20 mouse cellular contexts compared by ENCODE assay signal in the genomic region with DNA sequence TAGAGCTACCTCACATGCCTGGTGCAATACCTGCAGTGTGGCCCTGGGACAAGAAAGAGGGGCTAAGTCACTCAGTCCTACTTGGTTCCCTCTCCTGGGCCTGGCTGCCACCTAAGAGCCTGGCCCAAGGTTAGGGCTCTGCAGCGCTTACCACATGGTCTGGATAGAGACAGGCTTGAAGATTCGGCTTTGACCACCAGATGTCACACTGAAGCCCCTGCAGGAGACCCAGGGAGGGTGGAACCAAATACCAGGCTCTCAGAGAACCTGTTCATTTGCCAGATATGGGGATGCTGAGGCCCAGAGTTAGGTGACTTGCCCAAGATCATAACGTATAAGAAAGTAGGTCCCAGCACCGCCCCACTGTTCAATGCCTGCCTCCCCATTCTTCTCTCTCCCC. TPM values are rescaled to one million over a fixed set of nuclear protein-coding genes. Genes with fewer than 3 reads are reported as not detected.
A peak's percentile ranks its signal among the peaks of the same experiment; 100 is the strongest.
DNase-seq lines count a peak whose midpoint lies in the region; ATAC-seq and TF ChIP-seq lines count a peak whose summit lies in the region.
"Had no signal": no experiment of that assay in that cellular context is flagged by ENCODE, and none has a peak within 500 bp of the region (broad histone marks: within the 10 kb centered on the region; RNA-seq: fewer than 3 reads in every experiment).

No protein-coding gene starts in this region.

- intact Hi-C loops in heart, postnatal 10 days (cut with DNase I): no loop called here

- H3K9me3 ChIP-seq in megakaryocyte, embryonic 14.5 days: no peaks in the 10 kb centered on the region
- H3K9me3 ChIP-seq in E14TG2a.4 (ENCODE audit: low read length): no peaks in the 10 kb centered on the region
- H3K9me3 ChIP-seq: hindbrain, embryonic 15.5 days; liver, embryonic 12.5 days; midbrain, embryonic 13.5 days; neural tube, embryonic 12.5 days had no signal

- DNase-seq in heart, adult 11 months: peak; percentile 87
- no peak for DNase-seq in heart, postnatal 10 days
- peak; percentile 40 for DNase-seq in retina, embryonic 14.5 days (ENCODE audit: low spot score)
- DNase-seq in right cerebral cortex, adult 18-20 months: no peak
- DNase-seq in layer of hippocampus, adult 9-10 months (ENCODE audit: low spot score): no peak
- DNase-seq: adrenal gland, postnatal 14 days; kidney, adult 8-10 months; layer of hippocampus, adult 9-11 months had no signal

- no peak for TF ChIP-seq CTCF in E14TG2a.4 (conservative IDR thresholded peaks at IDR 0.05; ENCODE audit: low read length)

- H3K4me3 ChIP-seq in megakaryocyte, embryonic 14.5 days (replicated peaks): peak overlapping the region; percentile 30
- H3K4me3 ChIP-seq in E14TG2a.4 (replicated peaks; ENCODE audit: low read length): 0 out of 2 replicates have a peak overlapping the region, but pooled peaks have one; percentile 13
- H3K4me3 ChIP-seq: hindbrain, embryonic 15.5 days; liver, embryonic 12.5 days; midbrain, embryonic 13.5 days; neural tube, embryonic 12.5 days had no signal

- peaks cover 11% of the 10 kb centered on the region for H3K27me3 ChIP-seq in megakaryocyte, embryonic 14.5 days (replicated peaks)
- peaks cover 66% of the 10 kb centered on the region for H3K27me3 ChIP-seq in E14TG2a.4 (ENCODE audit: insufficient read depth, low read length)

- H3K36me3 ChIP-seq in megakaryocyte, embryonic 14.5 days (replicated peaks; ENCODE audit: low read length): peaks cover 70% of the 10 kb centered on the region
- H3K36me3 ChIP-seq in E14TG2a.4 (ENCODE audit: insufficient read depth, low read length): peaks cover 8% of the 10 kb centered on the region
- H3K36me3 ChIP-seq: liver, embryonic 12.5 days had no signal

- ATAC-seq in megakaryocyte, adult 5-6 weeks (ENCODE audit: poor library complexity, severe bottlenecking): no peak
- ATAC-seq: CD4-positive, CD25-positive, alpha-beta regulatory T cell, adult 4 months; liver, embryonic 12.5 days; midbrain, embryonic 13.5 days had no signal

- peaks cover 61% of the 10 kb centered on the region for H3K4me1 ChIP-seq in megakaryocyte, embryonic 14.5 days
- peaks cover 35% of the 10 kb centered on the region for H3K4me1 ChIP-seq in E14TG2a.4 (replicated peaks; ENCODE audit: low read depth, low read length)

RNA-seq across cellular contexts. Expression of a gene that starts 3.0 kb away (rescaled TPM):
- total RNA-seq in heart, postnatal 10 days (2021): 10 to 100 TPM in 1 of 2 experiments, 1 to 10 TPM in 1; 10.0 to 12.0 TPM
- polyA plus RNA-seq in megakaryocyte, embryonic 14.5 days (2012; ENCODE audit: insufficient read depth, low replicate concordance): 16.5 and 28.6 TPM in 2 replicates
- 15.9 and 16.5 TPM in 2 replicates for total RNA-seq in megakaryocyte, adult 5-6 weeks (2015)
- 17.2 and 19.8 TPM in 2 replicates for total RNA-seq in megakaryocyte, adult 5-6 weeks (2017)

RNA-seq across cellular contexts. Expression of a gene that starts 17.0 kb away (rescaled TPM):
- total RNA-seq in heart, postnatal 10 days (2021): 1 to 10 TPM in 1 of 2 experiments, under 1 TPM in 1; 0.98 to 1.5 TPM
- 5.6 TPM in 1 of 2 replicates, not detected in the other for polyA plus RNA-seq in megakaryocyte, embryonic 14.5 days (2012; ENCODE audit: insufficient read depth, low replicate concordance)
- 6.5 and 7.2 TPM in 2 replicates for total RNA-seq in megakaryocyte, adult 5-6 weeks (2015)
- 8.7 and 10.5 TPM in 2 replicates for total RNA-seq in megakaryocyte, adult 5-6 weeks (2017)

RNA-seq across cellular contexts. Expression of a gene that starts 34.3 kb away (rescaled TPM):
- 10 to 100 TPM; 10.7 to 13.5 TPM for total RNA-seq in heart, postnatal 10 days (2021)
- polyA plus RNA-seq in megakaryocyte, embryonic 14.5 days (2012; ENCODE audit: insufficient read depth, low replicate concordance): 67.5 and 91.7 TPM in 2 replicates
- total RNA-seq in megakaryocyte, adult 5-6 weeks (2015): 98.9 and 105 TPM in 2 replicates
- 102 and 122 TPM in 2 replicates for total RNA-seq in megakaryocyte, adult 5-6 weeks (2017)

RNA-seq across cellular contexts. Expression of a gene that starts 40.1 kb away (rescaled TPM):
- total RNA-seq in heart, postnatal 10 days (2021): 10 to 100 TPM; 51.4 to 57.2 TPM
- 265 and 541 TPM in 2 replicates for polyA plus RNA-seq in megakaryocyte, embryonic 14.5 days (2012; ENCODE audit: insufficient read depth, low replicate concordance)
- 278 TPM in 2 replicates for total RNA-seq in megakaryocyte, adult 5-6 weeks (2015)
- total RNA-seq in megakaryocyte, adult 5-6 weeks (2017): 231 and 296 TPM in 2 replicates

RNA-seq across cellular contexts. Expression of a gene that starts 51.8 kb away (rescaled TPM):
- not detected for total RNA-seq in heart, postnatal 10 days (2021)
- polyA plus RNA-seq in megakaryocyte, embryonic 14.5 days (2012; ENCODE audit: insufficient read depth, low replicate concordance): 8.5 and 73.0 TPM in 2 replicates
- not detected in 2 replicates for total RNA-seq in megakaryocyte, adult 5-6 weeks (2015)
- total RNA-seq in megakaryocyte, adult 5-6 weeks (2017): not detected in 2 replicates
- total RNA-seq: adrenal gland, postnatal 14 days; left cerebral cortex, postnatal 25 days had no signal
- polyA plus RNA-seq: CD4-positive, CD25-positive, alpha-beta regulatory T cell, adult 4 months; gonadal fat pad, adult 2 months; heart, postnatal 0 days; hindbrain, embryonic 15.5 days; liver, embryonic 12.5 days; midbrain, embryonic 13.5 days; neural tube, embryonic 12.5 days; small intestine, adult 2 months had no signal

Comparison
In these comparisons a context has a peak if more than half of its experiments do, and no peak if none do; other contexts are left out.
1. DNase-seq: peak in heart, adult 11 months (single experiment) and retina, embryonic 14.5 days (single experiment); none in heart, postnatal 10 days (0 of 2), right cerebral cortex, adult 18-20 months (single experiment) and layer of hippocampus, adult 9-10 months (single experiment).
2. RNA of a gene that starts 34.3 kb away (total RNA-seq): 98.9 to 122 TPM in megakaryocyte, adult 5-6 weeks; 10.7 to 13.5 TPM in heart, postnatal 10 days; every median in the first group is over 4 times any median in the second.